Mouse (Mus musculus): ENCODE measurements around the gene Tmbim7. TPM values are rescaled to one million over a fixed set of nuclear protein-coding genes. Genes with fewer than 3 reads are reported as not detected.
A peak's percentile ranks its signal among the peaks of the same experiment; 100 is the strongest.
"Not testable (repeated sequence)": the region's sequence is repeated elsewhere in the genome, so short reads cannot be mapped to it uniquely, and the experiment has no call there.

Gene Tmbim7
- total RNA-seq (2021), result not detected
- long read RNA-seq, experiment 1, result 0 reads
- long read RNA-seq, experiment 2, result 0 reads

GRCm38 (mm10) chr5:3650881-3651280, at the start of gene Tmbim7:
Gene Tmbim7 (plus strand): TSS chr5:3651181.
- no peak for DNase-seq

- DNase-seq, result no peak
Observed at GRCm38 (mm10) chr5:3607114-3607513, 43.9 kb upstream of the Tmbim7 start.

- DNase-seq, result no peak
Observed at GRCm38 (mm10) chr5:3609241-3609640, 41.7 kb upstream of the Tmbim7 start.

GRCm38 (mm10) chr5:3611835-3612234, 39.1 kb upstream of the Tmbim7 start:
- DNase-seq, result not testable (repeated sequence)

GRCm38 (mm10) chr5:3620486-3620885, 30.5 kb upstream of the Tmbim7 start:
- DNase-seq, result no peak

GRCm38 (mm10) chr5:3630055-3630454, 20.9 kb upstream of the Tmbim7 start:
- no peak for DNase-seq

GRCm38 (mm10) chr5:3631512-3632271, 19.3 kb upstream of the Tmbim7 start:
- DNase-seq, result no peak

GRCm38 (mm10) chr5:3632285-3632684, 18.7 kb upstream of the Tmbim7 start:
- no peak for DNase-seq

GRCm38 (mm10) chr5:3633315-3633714, 17.7 kb upstream of the Tmbim7 start:
- no peak for DNase-seq

GRCm38 (mm10) chr5:3633951-3634350, 17.0 kb upstream of the Tmbim7 start:
- DNase-seq, result no peak

GRCm38 (mm10) chr5:3635286-3635685, 15.7 kb upstream of the Tmbim7 start:
- no peak for DNase-seq

GRCm38 (mm10) chr5:3644621-3645020, 6.4 kb upstream of the Tmbim7 start:
- no peak for DNase-seq

GRCm38 (mm10) chr5:3645326-3645725, 5.7 kb upstream of the Tmbim7 start:
- DNase-seq, result no peak

GRCm38 (mm10) chr5:3646539-3646938, 4.4 kb upstream of the Tmbim7 start:
- DNase-seq, result no peak

- peak; percentile 41 for DNase-seq
Observed at GRCm38 (mm10) chr5:3646991-3647707, 3.8 kb upstream of the Tmbim7 start.

- DNase-seq, result peak; percentile 80
Observed at GRCm38 (mm10) chr5:3647708-3648121, 3.3 kb upstream of the Tmbim7 start.

GRCm38 (mm10) chr5:3648206-3648848, 2.7 kb upstream of the Tmbim7 start:
- DNase-seq, result no peak

GRCm38 (mm10) chr5:3648849-3649210, 2.2 kb upstream of the Tmbim7 start:
- no peak for DNase-seq

- DNase-seq, result no peak
Observed at GRCm38 (mm10) chr5:3651621-3652020, 640 bp downstream of the Tmbim7 start.

GRCm38 (mm10) chr5:3652903-3653575, 2.1 kb downstream of the Tmbim7 start:
- not testable (repeated sequence) for DNase-seq

GRCm38 (mm10) chr5:3653801-3654200, 2.8 kb downstream of the Tmbim7 start:
- DNase-seq, result no peak

- no peak for DNase-seq
Observed at GRCm38 (mm10) chr5:3657085-3657484, 6.1 kb downstream of the Tmbim7 start, which contains the start of gene Gatad1. Gene Gatad1 (minus strand): TSS chr5:3657185.

Measured in gastrocnemius, postnatal 10 days (tissue).